Mouse (Mus musculus) erythroid progenitor cell, adult 5-6 weeks (primary cell): Measurements from ENCODE around the gene Pafah1b1. TPM values are rescaled to one million over a fixed set of nuclear protein-coding genes. Genes with fewer than 3 reads are reported as not detected.

Source experiments
- ATAC-seq: replicated peaks from 2 replicates; pipeline ENCODE4 v1.8.0; 2016; ENCODE audit warnings: moderate number of reproducible peaks, mild to moderate bottlenecking, moderate TSS enrichment, inconsistent platforms; ENCODE audit not compliant: poor library complexity, low FRiP score, severe bottlenecking
- total RNA-seq, 2 experiments: library from RNA; stranded (forward) in 1 of 2; stranded (reverse) in 1 of 2; fragments of 150-400 nt in 1 of 2; fragments of 186-747, 209-891 nt in 1 of 2; gene quantifications; 2 replicates each; pipeline versions ENCODE4 v1.2.3 to v1.2.4; 2015 to 2017; ENCODE audit warnings: low replicate concordance in 2 of 2

Gene Pafah1b1
- total RNA-seq, 2 experiments from 2014 or later = 70.0 to 71.7 TPM

- no peak for ATAC-seq
Observed at GRCm38 (mm10) chr11:74721971-74722370, 2.5 kb downstream of the Pafah1b1 start.

DNA sequence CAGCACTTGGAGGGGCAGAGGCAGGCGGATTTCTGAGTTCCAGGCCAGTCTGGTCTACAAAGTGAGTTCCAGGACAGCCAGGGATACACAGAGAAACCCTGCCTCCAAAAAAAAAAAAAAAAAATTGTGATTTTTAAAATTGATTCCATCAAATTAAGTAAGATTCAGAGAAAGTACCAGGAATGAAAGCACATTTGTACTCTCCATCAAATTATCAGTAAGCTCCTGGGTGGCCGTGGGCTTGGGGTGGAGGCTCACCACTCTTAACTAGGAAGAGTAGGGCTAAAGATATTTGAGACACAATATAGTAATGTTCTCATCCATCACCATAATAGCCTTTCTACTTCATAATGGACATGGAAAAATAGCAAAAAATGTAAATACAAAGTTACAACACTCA, 3.3 kb downstream of the Pafah1b1 start:
- ATAC-seq = no peak

DNA sequence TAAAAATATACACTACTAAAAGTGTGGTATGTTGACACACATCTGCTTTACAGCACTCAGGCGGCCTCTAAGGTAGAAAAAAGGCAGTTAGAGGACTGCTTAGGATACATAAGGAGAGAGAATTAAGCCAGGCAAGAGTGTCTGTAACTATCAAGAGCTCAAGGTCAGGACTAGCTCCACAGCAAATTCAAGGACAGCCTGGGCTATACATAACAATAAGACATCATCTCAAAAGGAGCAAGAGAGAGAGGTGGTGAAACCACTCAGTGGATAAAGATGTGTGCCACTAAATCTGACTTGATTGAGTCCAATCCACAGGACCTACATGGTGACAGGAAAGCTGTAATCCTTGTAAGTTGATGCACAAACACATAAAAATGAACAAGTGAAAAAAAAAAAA, 3.8 kb downstream of the Pafah1b1 start:
- no peak for ATAC-seq

GRCm38 (mm10) chr11:74715971-74716525, 8.4 kb downstream of the Pafah1b1 start:
- no peak for ATAC-seq

- no peak for ATAC-seq
Observed at GRCm38 (mm10) chr11:74710671-74711070, 13.8 kb downstream of the Pafah1b1 start.

DNA sequence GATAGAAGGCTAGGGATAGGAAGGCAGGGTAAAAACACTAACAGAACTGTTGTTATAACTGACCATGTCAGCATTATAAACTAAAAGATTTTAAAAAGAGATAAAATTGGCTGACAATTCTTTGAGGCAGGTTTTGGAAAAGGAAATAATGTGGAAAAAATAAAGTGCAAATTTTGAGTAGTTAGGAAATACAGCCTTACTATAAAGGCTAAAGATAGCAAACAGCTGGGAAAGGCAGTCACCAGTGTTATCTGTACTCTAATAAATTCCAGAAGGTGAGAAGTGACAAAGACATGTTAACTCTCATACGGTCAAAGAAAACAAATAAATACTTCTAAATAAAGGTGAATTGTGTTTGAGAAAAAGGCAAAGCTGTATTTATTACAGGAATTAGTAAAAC, 15.7 kb downstream of the Pafah1b1 start:
- ATAC-seq = no peak

- no peak for ATAC-seq
Observed at GRCm38 (mm10) chr11:74704068-74704467, 20.4 kb downstream of the Pafah1b1 start.

GRCm38 (mm10) chr11:74699505-74699904, 25.0 kb downstream of the Pafah1b1 start:
- ATAC-seq = no peak

GRCm38 (mm10) chr11:74692151-74692550, 32.3 kb downstream of the Pafah1b1 start:
- ATAC-seq = no peak

- no peak for ATAC-seq
Observed at GRCm38 (mm10) chr11:74675156-74675555, 49.3 kb downstream of the Pafah1b1 start.

GRCm38 (mm10) chr11:74674713-74675112, 49.8 kb downstream of the Pafah1b1 start:
- ATAC-seq = no peak

DNA sequence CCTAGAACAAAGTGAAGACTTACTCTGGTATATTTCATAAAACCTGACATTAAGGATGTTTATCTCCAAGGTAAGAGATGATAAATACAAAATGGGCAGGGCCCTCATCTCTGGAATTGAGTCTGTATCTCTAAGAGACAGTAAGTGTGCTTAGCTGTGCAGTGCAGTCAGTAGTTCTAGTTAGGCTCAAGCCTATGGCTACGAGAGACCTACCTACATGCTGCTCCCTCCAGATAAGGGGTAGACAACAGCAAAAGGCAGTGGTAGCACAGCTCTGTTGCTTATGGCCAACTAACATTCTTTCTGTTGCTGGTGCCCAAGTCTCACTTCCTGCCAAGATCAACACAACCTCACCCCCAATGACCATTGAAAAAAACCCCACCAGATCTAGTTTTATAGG, 50.9 kb downstream of the Pafah1b1 start:
- ATAC-seq = peak; percentile 64

DNA sequence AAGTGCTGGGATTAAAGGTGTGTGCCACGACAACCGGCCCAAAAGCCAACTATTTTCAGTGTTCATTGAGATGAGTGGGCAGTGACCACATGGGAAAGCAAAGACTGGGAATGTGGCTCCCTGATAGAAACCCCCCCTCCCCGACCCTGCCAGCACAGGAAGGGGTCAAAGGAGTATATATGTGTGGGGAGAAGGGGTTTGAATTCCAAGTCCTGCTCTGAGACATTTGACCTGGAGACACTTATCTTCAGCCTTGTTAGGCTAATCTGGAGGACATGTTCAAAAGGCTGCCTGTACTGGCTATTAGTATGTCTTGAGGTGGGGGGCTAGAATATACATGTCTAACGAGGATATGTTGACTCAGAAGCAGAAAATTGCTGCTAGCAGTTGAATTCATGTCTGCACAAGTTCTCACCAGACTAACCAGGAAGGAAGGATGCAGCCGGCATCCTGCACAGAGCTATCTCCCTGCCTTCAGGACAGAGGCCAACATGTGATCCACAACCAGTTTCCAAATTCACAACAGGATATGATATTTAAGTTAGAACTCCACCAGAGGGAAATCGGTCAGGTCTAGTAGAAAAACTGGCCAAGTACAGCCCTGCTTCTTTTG, 51.5 kb downstream of the Pafah1b1 start:
- no peak for ATAC-seq

- no peak for ATAC-seq
Observed at GRCm38 (mm10) chr11:74671839-74672238, 52.6 kb downstream of the Pafah1b1 start.

- no peak for ATAC-seq
Observed at GRCm38 (mm10) chr11:74671013-74671412, 53.5 kb downstream of the Pafah1b1 start.

DNA sequence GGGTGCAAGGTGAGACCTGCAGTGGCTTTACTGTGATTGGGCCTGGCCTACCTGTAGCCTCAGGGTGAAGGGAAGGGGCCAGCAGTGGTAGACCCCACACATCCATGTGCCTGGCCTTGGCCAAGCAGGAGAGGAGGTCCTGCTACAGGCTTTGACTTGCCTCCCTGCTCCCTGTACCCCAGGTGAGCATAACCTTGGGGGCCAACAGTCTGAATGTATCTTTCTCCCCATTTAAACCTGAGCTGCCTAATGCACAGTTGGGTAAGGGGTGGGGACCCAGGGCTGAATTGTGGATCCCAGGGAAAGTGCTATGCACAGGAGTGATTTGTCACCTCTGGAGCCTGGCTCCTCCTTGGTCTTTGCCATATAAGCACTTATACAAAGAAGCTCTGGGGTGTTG, 54.3 kb downstream of the Pafah1b1 start:
- ATAC-seq = no peak

DNA sequence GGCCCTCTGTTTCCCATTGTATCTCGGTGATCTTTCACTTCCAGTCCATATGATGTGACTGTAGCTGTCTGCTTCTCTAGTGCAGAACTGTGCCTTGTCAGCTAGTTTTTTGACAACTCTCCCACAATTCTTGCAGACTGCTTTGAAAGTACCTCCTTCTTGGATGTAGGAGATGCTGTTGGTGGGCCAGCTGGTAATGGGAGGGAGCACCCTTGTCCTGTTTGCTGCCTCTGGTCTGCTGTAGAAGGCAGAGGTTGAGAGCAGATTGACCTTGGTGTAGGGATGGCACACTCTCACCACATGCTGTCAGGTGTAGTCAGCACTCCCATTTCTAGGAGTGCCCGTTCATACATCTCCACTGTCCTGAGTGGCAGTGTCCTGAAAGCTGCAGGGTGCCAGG, 55.5 kb downstream of the Pafah1b1 start:
- ATAC-seq = no peak

GRCm38 (mm10) chr11:74668466-74668865, 56.0 kb downstream of the Pafah1b1 start:
- no peak for ATAC-seq

DNA sequence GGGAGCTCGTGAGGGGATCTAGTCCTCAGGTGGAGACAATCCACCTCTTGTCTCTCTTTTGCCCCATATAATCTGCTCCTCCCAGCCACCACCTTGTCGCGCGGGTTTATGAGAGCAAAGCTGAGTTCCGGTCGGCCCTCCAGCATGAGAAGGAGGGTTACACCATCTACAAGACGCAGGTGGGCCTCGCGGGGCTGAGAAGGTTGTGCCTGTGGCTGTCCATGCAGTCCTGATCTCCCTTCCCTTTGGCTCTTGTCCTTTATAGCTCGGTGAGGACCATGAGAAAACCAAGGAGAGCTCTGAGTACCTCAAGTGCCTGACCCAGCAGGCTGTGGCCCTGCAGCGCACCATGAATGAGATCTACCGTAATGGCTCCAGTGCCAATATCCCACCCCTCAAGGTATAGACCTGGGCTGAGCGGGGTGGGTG, 56.9 kb downstream of the Pafah1b1 start:
- no peak for ATAC-seq

- ATAC-seq = no peak
Observed at GRCm38 (mm10) chr11:74666776-74667581, 57.5 kb downstream of the Pafah1b1 start.

DNA sequence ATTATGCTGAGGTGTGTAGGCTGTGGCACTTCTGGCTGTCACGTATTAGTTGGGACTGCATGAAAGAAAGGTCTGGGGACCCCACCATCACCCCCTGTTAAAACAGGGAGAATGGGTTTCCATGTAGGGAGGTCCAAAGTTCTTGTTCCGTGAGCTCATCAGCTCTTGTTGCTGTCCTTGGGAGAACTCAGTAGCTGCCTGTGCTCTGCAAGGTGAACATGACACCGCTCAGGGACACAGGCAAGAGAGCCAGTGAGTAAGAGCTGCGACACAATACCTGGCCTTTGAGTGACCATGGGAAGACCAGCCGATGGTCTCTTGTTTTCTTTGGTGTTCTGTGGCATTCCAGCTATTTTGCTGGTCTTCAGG, 58.2 kb downstream of the Pafah1b1 start:
- ATAC-seq = no peak
